Mouse (Mus musculus) heart, embryonic 14.5 days (tissue): ENCODE data around the gene Olfr183. TPM values are rescaled to one million over a fixed set of nuclear protein-coding genes. Genes with fewer than 3 reads are reported as not detected.
"Not testable (repeated sequence)": the region's sequence is repeated elsewhere in the genome, so short reads cannot be mapped to it uniquely, and the experiment has no call there.

Source experiments
- ATAC-seq: fragments of 200-750 bp; cut with Nextera tagmentation; 2 replicates; pipeline ENCODE4 v1.8.0; 2017; ENCODE audit warnings: low read depth, moderate TSS enrichment; ENCODE audit not compliant: insufficient number of reproducible peaks, insufficient read depth, low FRiP score
- H3K27ac ChIP-seq, 2 experiments: fragments of 200-500 bp in 1 of 2; fragments of 300-500 bp in 1 of 2; sonication (generic) in 1 of 2; replicated peaks in 1 of 2; 2 replicates each; pipeline ENCODE4 v1.5.1; 2012 to 2014; ENCODE audit warnings: low read depth in 2 of 2, low read length in 2 of 2, control low read depth in 1 of 2, mild to moderate bottlenecking in 1 of 2, mixed read lengths in 1 of 2; ENCODE audit not compliant: control insufficient read depth in 1 of 2, insufficient read depth in 1 of 2
- H3K27me3 ChIP-seq: fragments of 300-500 bp; sonication (generic); 2 replicates; pipeline ENCODE4 v1.6.1; 2014; ENCODE audit warnings: mild to moderate bottlenecking, low read length, control low read depth; ENCODE audit not compliant: control insufficient read depth, insufficient read depth
- H3K36me3 ChIP-seq: fragments of 300-500 bp; sonication (generic); 2 replicates; pipeline ENCODE4 v1.6.1; 2014; ENCODE audit warnings: mild to moderate bottlenecking, control low read depth, low read length, mixed read lengths; ENCODE audit not compliant: control insufficient read depth, insufficient read depth
- H3K4me1 ChIP-seq, 2 experiments: fragments of 200-500 bp in 1 of 2; fragments of 300-500 bp in 1 of 2; sonication (generic) in 1 of 2; 2 replicates each; pipeline ENCODE4 v1.6.1; 2012 to 2014; ENCODE audit warnings: low read length in 2 of 2, control low read depth in 1 of 2, mixed read lengths in 1 of 2; ENCODE audit not compliant: control insufficient read depth in 2 of 2, insufficient read depth in 2 of 2
- H3K4me2 ChIP-seq: fragments of 300-500 bp; sonication (generic); 2 replicates; pipeline ENCODE4 v1.6.1; 2014; ENCODE audit warnings: mild to moderate bottlenecking, low read length
- H3K4me3 ChIP-seq, 2 experiments: fragments of 200-500 bp in 1 of 2; fragments of 300-500 bp in 1 of 2; sonication (generic) in 1 of 2; 2 replicates each; pipeline ENCODE4 v1.5.1; 2012 to 2014; ENCODE audit warnings: low read length in 2 of 2, mild to moderate bottlenecking in 2 of 2, control low read depth in 1 of 2, low read depth in 1 of 2, moderate library complexity in 1 of 2; ENCODE audit not compliant: control insufficient read depth in 1 of 2, insufficient read depth in 1 of 2
- H3K9ac ChIP-seq: fragments of 300-500 bp; sonication (generic); 2 replicates; pipeline ENCODE4 v1.6.1; 2014; ENCODE audit warnings: mild to moderate bottlenecking, low read length
- H3K9me3 ChIP-seq: fragments of 300-500 bp; sonication (generic); 2 replicates; pipeline ENCODE4 v1.6.1; 2016; ENCODE audit warnings: low read length, control low read depth; ENCODE audit not compliant: control insufficient read depth
- WGBS: fragments of 180-500 bp; shearing (Covaris S2); extraction: QIAGEN DNeasy Blood & Tissue Kit; methylation state at CpG from one replicate; pipeline ENCODE4 v1.1.7; 2014; 5-methylcytosine and 5-hydroxymethylcytosine counted together
- polyA plus RNA-seq: library from polyadenylated mRNA; unstranded; fragments of >200 nt; fragmentation: Nextera tagmentation; extraction: Ambion mirVana; gene quantifications from 2 replicates; pipeline ENCODE4 v1.2.1, GENCODE M21; 2014

Gene Olfr183
- polyA plus RNA-seq, 1 experiment from 2014 or later, result not detected

- 92% methylated on average over 2 of the region's 2 CpGs for WGBS
- ATAC-seq, H3K27ac ChIP-seq, H3K4me3 ChIP-seq, H3K4me1 ChIP-seq, H3K4me2 ChIP-seq, H3K9me3 ChIP-seq, H3K27me3 ChIP-seq, H3K9ac ChIP-seq, H3K36me3 ChIP-seq: not testable (repeated sequence)
Measured at GRCm38 (mm10) chr16:59049286-59049685, 54.1 kb downstream of the Olfr183 start.

Other genes starting within 250 kb of the Olfr183 start
- gene Olfr172, start 232.2 kb upstream of the Olfr183 start, polyA plus RNA-seq, result not detected in 2 replicates
- gene Olfr173, start 195.1 kb upstream of the Olfr183 start, polyA plus RNA-seq, result not detected in 2 replicates
- gene Olfr175-ps1, start 168.6 kb upstream of the Olfr183 start, polyA plus RNA-seq, result not detected in 2 replicates
- not detected in 2 replicates for gene Olfr177, start 120.6 kb upstream of the Olfr183 start, polyA plus RNA-seq
- not detected in 2 replicates for gene Olfr178, start 103.3 kb upstream of the Olfr183 start, polyA plus RNA-seq
- gene Olfr181, start 66.6 kb upstream of the Olfr183 start, polyA plus RNA-seq, result not detected in 2 replicates
- gene Olfr180, start 66.0 kb upstream of the Olfr183 start, polyA plus RNA-seq, result not detected in 2 replicates
- gene Olfr186, start 34.9 kb downstream of the Olfr183 start, polyA plus RNA-seq, result not detected in 2 replicates
- gene Olfr187, start 44.4 kb downstream of the Olfr183 start, polyA plus RNA-seq, result not detected in 2 replicates
- gene Olfr190, start 82.6 kb downstream of the Olfr183 start, polyA plus RNA-seq, result not detected in 2 replicates
- not detected in 2 replicates for gene Olfr191, start 94.5 kb downstream of the Olfr183 start, polyA plus RNA-seq
- gene Olfr193, start 116.5 kb downstream of the Olfr183 start, polyA plus RNA-seq, result not detected in 2 replicates
- not detected in 2 replicates for gene Olfr194, start 125.7 kb downstream of the Olfr183 start, polyA plus RNA-seq
- gene Olfr195, start 151.7 kb downstream of the Olfr183 start, polyA plus RNA-seq, result not detected in 2 replicates
- not detected in 2 replicates for gene Olfr196, start 175.1 kb downstream of the Olfr183 start, polyA plus RNA-seq
- gene Olfr198, start 208.2 kb downstream of the Olfr183 start, polyA plus RNA-seq, result not detected in 2 replicates
- gene Olfr199, start 224.4 kb downstream of the Olfr183 start, polyA plus RNA-seq, result not detected in 2 replicates